Mouse (Mus musculus) heart, postnatal 4 days (tissue): ENCODE measurements around the gene Dffa. TPM values are rescaled to one million over a fixed set of nuclear protein-coding genes. Genes with fewer than 3 reads are reported as not detected.
"Not testable (repeated sequence)": the region's sequence is repeated elsewhere in the genome, so short reads cannot be mapped to it uniquely, and the experiment has no call there.

Experiments used
- DNase-seq: peaks from one replicate; pipeline ENCODE4 v3.0.0; 2021
- total RNA-seq, 2 experiments: library from RNA; stranded (reverse); gene quantifications; 2 replicates each; pipeline ENCODE4 v1.2.3; 2021

The Dffa gene
- total RNA-seq, 2 experiments from 2014 or later = 30.5 to 33.9 TPM

GRCm38 (mm10) chr4:149149196-149149595 lies 45.2 kb downstream of the Dffa start:
- DNase-seq = no peak

DNA sequence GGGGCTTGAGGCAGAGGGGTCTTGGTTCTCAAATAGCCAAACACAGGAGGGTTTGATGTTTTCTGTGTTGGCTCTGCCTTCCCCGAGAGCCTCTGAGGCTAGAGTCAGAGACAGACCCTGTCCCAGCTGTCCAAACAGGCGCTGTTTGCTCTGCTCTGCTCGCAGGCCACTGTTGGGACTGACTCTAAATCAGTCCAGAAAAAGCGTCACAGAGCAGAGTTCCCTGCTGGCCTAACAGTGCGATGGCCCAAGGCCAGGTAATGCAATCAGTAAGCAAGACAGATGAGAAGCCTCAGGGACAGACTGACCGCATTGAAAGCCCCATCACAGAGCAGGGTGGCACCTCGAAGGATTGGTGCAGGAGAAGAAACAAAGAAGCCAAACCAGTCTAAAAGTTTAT lies 45.7 kb downstream of the Dffa start:
- DNase-seq = peak; percentile 38

DNA sequence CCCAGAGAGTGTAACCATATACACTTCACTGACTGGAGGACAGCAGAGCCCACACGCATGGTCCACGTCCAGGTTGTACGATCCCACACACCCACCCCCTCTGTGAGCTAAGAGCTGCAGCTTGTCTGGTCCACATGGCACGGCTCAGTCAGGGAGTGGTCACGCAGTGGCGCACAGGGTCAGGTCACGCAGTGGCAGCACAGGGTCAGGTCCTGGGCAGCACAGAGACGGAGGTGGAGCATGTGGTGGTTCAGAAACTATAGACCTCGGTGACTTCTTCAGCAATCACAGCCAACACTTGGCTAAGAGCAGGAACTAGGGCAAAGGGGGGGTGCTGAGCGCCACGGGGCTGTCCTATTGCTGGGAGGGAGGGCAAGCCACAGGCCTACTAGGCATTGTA lies 46.3 kb downstream of the Dffa start:
- no peak for DNase-seq

- DNase-seq = no peak
These were observed 46.8 kb downstream of the Dffa start for GRCm38 (mm10) chr4:149150721-149151120.

DNA sequence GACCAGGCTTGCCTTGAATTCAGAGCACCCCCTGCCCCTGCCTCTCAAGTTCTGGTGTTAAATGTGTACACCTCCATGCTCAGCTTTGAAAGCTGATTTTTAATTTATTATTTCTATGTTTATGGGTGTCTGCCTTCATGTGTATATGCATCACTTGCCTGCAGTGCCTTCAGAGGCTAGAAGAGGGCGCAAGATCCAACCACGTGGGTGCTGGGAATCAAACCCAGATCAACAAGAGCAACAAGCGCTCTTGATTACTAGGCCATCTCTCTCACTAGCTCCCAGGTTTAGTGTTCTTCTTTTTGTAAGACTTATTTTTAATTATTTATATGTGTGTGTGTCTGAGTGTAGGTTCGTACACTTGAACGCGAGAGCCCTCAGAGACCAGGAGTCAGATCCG lies 50.9 kb downstream of the Dffa start:
- no peak for DNase-seq

DNA sequence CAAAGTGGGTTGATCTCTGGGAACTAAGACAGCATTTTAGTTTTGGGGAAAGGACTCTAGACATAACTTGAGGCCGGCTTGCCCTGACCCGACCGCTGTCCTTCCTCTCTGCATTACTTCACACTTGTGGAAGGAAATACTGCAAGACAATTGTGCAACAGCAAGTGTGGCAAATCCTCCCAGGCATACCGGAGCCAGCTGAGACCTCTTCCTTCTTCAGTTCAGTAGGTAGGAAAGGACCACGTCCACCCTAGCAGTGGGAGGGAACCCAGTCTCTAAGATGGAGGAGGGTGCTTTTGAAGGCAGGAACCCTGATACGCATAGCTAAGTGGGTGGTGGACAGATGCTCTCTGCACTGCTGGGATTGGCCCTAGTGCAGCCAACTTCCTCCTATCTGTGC lies 51.8 kb downstream of the Dffa start:
- DNase-seq = no peak

- DNase-seq = no peak
These were observed 53.5 kb downstream of the Dffa start for GRCm38 (mm10) chr4:149157415-149157973.

DNA sequence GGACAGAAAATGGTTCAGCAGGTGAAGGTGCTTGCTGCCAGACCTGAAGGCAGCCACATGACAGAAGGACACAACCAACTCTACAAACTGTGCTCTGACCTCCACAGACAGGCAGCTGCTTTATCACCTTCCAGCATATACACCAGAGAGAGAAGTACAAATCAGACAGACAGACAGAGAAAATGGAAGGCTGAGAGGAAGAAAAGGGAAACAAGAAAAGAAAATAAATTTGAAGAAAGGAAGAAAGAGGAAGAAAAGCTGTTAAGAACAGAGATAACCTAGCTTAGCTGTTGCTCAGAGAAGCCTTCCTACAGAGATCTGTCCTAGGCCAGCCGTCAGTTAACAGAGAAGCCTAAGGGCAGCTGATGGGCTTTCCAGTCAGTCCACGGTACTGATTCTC lies 55.3 kb downstream of the Dffa start:
- no peak for DNase-seq

- no peak for DNase-seq
These were observed 55.9 kb downstream of the Dffa start for GRCm38 (mm10) chr4:149159891-149160290.

DNA sequence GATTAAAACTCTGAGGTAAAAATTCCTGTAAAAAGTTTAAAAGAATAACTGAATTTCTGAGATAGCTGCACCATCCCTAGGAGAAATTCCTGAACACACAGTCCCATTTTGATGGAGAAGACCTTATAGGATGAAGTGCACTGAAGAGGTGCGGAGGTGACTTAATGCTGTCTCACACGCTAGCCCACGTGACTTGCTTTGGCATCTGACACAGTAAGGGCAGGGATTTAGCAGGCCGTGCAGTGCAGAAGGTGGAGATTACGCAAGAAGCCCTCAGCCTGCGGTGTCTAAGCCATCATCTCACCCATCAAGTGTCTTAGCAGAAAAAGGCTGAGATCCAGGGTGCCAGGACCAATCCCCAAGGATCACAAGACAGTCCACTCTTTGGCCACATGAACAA lies 57.2 kb downstream of the Dffa start:
- DNase-seq = no peak

DNA sequence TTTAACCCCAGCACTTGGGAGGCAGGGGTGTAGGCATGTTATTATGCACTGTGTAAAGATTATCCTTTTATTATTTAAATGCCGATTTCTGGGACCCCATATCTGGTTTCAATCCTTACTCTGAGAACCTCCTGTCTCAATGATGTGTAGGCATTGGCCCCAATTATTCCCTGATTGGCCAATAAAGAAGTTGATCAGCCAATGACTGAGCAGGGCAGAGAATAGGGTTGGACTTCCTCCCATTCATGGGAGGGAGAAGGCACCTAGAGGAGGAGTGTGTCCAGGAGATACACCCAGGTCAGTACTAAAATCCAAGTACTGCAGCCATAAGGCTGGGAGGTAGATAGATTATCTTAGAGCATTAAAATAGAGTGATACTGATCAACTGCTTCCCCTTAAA lies 59.2 kb downstream of the Dffa start:
- DNase-seq = no peak

DNA sequence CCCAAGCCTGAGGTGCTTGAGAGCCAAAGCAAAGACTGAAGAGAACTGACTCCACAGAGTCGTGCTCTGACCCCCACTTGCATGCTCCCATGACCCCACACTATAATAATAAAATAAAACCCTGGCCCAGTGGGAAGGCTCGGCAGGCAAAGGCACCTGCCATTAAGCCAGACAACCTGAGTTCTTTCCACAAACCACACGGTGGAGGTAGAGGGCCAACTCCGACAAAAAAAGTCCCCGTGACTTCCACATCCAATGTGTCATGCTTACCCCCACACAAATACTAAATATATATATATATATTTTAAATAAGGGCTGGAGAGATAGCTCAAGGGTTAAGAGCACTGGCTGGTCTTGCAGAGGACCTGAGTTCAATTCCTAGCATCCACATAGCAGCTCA lies 60.2 kb downstream of the Dffa start:
- no peak for DNase-seq

- DNase-seq = peak; percentile 97
These were observed 62.4 kb downstream of the Dffa start, which contains the start of gene Pgd for GRCm38 (mm10) chr4:149166215-149166946. Gene Pgd (minus strand): TSS chr4:149166771.

DNA sequence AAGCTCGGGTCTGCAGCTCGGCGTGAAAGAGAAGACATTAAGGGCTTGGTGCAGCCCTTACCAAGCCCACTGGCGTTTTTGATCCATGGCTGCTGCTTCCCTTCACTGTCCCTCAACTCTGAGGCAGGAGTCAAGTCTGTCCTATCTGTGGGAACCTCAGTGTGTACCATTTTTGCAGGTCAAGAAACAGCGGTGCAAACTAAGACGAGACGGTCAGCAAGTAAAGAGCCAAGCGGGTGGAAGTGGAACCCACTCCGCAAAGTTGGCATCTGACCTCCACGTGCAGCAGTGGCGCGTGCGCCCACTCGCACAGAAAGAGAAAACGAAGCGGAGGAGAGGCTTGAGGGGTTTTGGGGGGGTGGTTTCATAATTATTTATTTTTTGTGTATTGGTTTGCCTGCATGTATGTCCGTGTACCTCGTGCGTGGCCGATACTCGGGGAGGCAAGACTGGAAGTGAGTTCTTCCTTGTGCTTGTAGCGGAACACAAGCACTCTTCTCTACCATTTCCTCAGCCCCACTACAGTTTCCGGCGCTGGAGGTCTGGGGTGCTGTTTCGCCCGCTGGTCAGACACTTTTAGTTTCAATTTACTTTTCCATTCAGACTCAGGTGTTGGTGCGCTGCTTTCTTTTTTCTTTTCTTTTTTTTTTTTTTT lies 63.1 kb downstream of the Dffa start:
- DNase-seq = peak; percentile 24

DNA sequence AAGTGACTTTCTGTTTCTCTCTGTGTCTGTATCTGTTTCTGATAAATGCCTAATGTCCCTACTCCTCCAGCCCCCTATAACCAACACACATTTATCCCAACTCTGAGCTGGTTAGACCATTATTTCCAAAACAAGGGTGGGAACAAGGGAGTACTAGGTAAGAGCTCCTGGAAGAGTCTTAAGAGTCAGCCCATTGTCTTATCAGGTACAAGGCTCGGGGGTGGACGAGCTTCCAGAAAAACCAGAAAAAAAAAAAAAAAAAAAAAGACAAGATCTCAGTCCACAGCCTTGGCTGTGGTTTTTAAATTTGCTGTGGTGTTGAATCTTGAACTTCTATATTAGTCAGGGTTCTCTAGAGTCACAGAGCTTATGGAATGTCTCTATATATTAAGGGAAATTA lies 64.1 kb downstream of the Dffa start:
- DNase-seq = no peak

GRCm38 (mm10) chr4:149169926-149170325 lies 66.0 kb downstream of the Dffa start:
- not testable (repeated sequence) for DNase-seq

Other genes with a start within 250 kb of the Dffa start
- 10 to 100 TPM; 26.5 to 30.2 TPM for gene Pex14, start 4.3 kb upstream of the Dffa start, total RNA-seq
- 1 to 10 TPM in 1 of 2 experiments, under 1 TPM in 1; 0.71 to 1.2 TPM for gene Cort, start 22.6 kb downstream of the Dffa start, total RNA-seq
- gene Cenps, start 33.5 kb downstream of the Dffa start, total RNA-seq = 10 to 100 TPM; 13.1 to 14.9 TPM
- 10 to 100 TPM; 50.1 to 55.5 TPM for gene Pgd, start 62.6 kb downstream of the Dffa start, total RNA-seq
- gene Kif1b, start 203.5 kb downstream of the Dffa start, total RNA-seq = 100 to 1,000 TPM; 139 to 143 TPM